22 mouse cellular contexts compared by ENCODE assay signal in the genomic region with DNA sequence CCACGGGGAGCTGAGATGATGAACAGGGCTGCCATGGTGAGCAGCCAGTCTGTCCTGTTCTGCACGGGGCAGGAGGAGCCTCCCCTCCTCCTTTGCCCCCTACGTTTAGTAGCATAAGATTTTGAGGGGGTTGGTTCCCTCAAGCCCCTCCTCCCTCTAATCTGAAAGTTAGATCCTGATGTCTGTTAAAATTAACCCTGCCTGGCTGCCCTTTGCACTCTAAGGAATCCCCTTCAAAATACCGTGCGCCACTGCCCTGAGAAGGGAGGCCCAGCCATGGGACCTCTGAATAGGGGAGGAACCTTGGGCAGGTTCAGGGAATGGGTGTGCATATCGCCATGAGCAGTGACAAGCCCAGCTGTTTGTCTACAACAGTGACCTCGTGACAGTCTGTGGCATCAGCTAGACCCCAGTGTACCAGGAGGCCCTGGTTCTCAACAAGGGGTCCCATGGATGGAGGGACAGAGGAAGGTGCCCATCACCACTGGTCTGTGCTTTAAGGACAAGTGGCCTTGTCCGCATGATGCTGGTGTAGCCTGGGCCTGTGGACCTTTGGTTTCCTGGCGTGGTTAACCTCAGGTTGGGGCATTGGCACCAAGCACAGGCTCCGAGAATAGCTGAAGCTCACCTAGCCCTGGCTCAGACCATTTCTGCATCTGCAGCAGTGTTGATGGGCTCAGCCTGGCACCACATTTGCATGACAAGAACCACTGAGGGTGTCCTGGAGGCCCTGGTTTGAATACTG. TPM values are rescaled to one million over a fixed set of nuclear protein-coding genes. Genes with fewer than 3 reads are reported as not detected.
DNase-seq lines count a peak whose midpoint lies in the region; ATAC-seq lines count a peak whose summit lies in the region.
"Had no signal": no experiment of that assay in that cellular context is flagged by ENCODE, and none has a peak within 500 bp of the region (broad histone marks: within the 10 kb centered on the region; RNA-seq: fewer than 3 reads in every experiment).

No protein-coding gene starts in this region.

- WGBS in midbrain, embryonic 13.5 days: 83% methylated on average over 10 of the region's 10 CpGs
- WGBS in midbrain, embryonic 15.5 days: 81% methylated on average over 10 of the region's 10 CpGs

- H3K9ac ChIP-seq in midbrain, embryonic 13.5 days (replicated peaks): no peak overlapping the region
- no peak overlapping the region for H3K9ac ChIP-seq in midbrain, embryonic 15.5 days
- H3K9ac ChIP-seq: embryonic facial prominence, embryonic 15.5 days; hindbrain, embryonic 14.5 days; limb, embryonic 12.5 days; liver, postnatal 0 days; stomach, embryonic 15.5 days had no signal

- H3K27me3 ChIP-seq in midbrain, embryonic 13.5 days: no peaks in the 10 kb centered on the region
- no peaks in the 10 kb centered on the region for H3K27me3 ChIP-seq in midbrain, embryonic 15.5 days (replicated peaks)
- H3K27me3 ChIP-seq: embryonic facial prominence, embryonic 15.5 days; limb, embryonic 12.5 days; stomach, embryonic 15.5 days had no signal

- peak overlapping the region; percentile 79; the same call in 1 of the 2 replicates for H3K4me2 ChIP-seq in midbrain, embryonic 13.5 days (replicated peaks)
- no peak overlapping the region for H3K4me2 ChIP-seq in midbrain, embryonic 15.5 days
- H3K4me2 ChIP-seq: heart, embryonic 11.5 days had no signal

- H3K27ac ChIP-seq in midbrain, embryonic 13.5 days: no peak overlapping the region
- H3K27ac ChIP-seq in midbrain, embryonic 15.5 days: no peak overlapping the region
- H3K27ac ChIP-seq: embryonic facial prominence, embryonic 15.5 days; forebrain, embryonic 10.5 days; hindbrain, embryonic 14.5 days; limb, embryonic 12.5 days; stomach, embryonic 15.5 days had no signal

- H3K36me3 ChIP-seq in midbrain, embryonic 13.5 days: peaks cover 28% of the 10 kb centered on the region
- H3K36me3 ChIP-seq in midbrain, embryonic 15.5 days (replicated peaks): no peaks in the 10 kb centered on the region

- H3K4me3 ChIP-seq in midbrain, embryonic 13.5 days (replicated peaks): no peak overlapping the region
- no peak overlapping the region for H3K4me3 ChIP-seq in midbrain, embryonic 15.5 days

- peak; percentile 31 for DNase-seq in cerebellum, adult 9-11 months
- no peak for DNase-seq in cerebellum, postnatal 14 days
- peak; percentile 70 for DNase-seq in kidney, adult 9 months
- peak; percentile 47 for DNase-seq in yolk sac, embryonic 10.5 days (ENCODE audit: low spot score)
- DNase-seq in right cerebral cortex, postnatal 25 days: no peak
- no peak for DNase-seq in layer of hippocampus, adult 9-10 months (ENCODE audit: low spot score)
- DNase-seq: gastrocnemius, postnatal 25 days; heart, postnatal 14 days; liver, postnatal 0 days; lung, postnatal 36 days; midbrain, embryonic 14.5 days; spleen, adult 18-20 months had no signal

- peaks cover 9% of the 10 kb centered on the region for H3K4me1 ChIP-seq in midbrain, embryonic 13.5 days (replicated peaks)
- H3K4me1 ChIP-seq in midbrain, embryonic 15.5 days: peaks cover 12% of the 10 kb centered on the region

- no peak for ATAC-seq in midbrain, embryonic 13.5 days
- ATAC-seq in midbrain, embryonic 15.5 days (replicated peaks): no peak
- ATAC-seq: intestine, embryonic 16.5 days; liver, postnatal 0 days had no signal

- H3K9me3 ChIP-seq in midbrain, embryonic 13.5 days: no peaks in the 10 kb centered on the region
- H3K9me3 ChIP-seq in midbrain, embryonic 15.5 days: no peaks in the 10 kb centered on the region
- H3K9me3 ChIP-seq: embryonic facial prominence, embryonic 15.5 days; forebrain, embryonic 10.5 days; limb, embryonic 12.5 days; stomach, embryonic 15.5 days had no signal

RNA-seq across cellular contexts. Expression of a gene that starts 1.9 kb away (rescaled TPM):
- polyA plus RNA-seq in midbrain, embryonic 13.5 days (2015; fragmentation: Nextera tagmentation; extraction: Ambion mirVana): 28.0 and 29.6 TPM in 2 replicates
- polyA plus RNA-seq in midbrain, embryonic 15.5 days (2015; fragmentation: Nextera tagmentation; extraction: Ambion mirVana): 30.3 and 32.6 TPM in 2 replicates

RNA-seq across cellular contexts. Expression of a gene that starts 10.0 kb away (rescaled TPM):
- polyA plus RNA-seq in midbrain, embryonic 13.5 days (2015; fragmentation: Nextera tagmentation; extraction: Ambion mirVana): 137 and 157 TPM in 2 replicates
- 160 TPM in 2 replicates for polyA plus RNA-seq in midbrain, embryonic 15.5 days (2015; fragmentation: Nextera tagmentation; extraction: Ambion mirVana)

RNA-seq across cellular contexts. Expression of a gene that starts 10.9 kb away (rescaled TPM):
- polyA plus RNA-seq in midbrain, embryonic 13.5 days (2015; fragmentation: Nextera tagmentation; extraction: Ambion mirVana): 0.31 and 0.42 TPM in 2 replicates
- polyA plus RNA-seq in midbrain, embryonic 15.5 days (2015; fragmentation: Nextera tagmentation; extraction: Ambion mirVana): 0.24 and 0.44 TPM in 2 replicates
- polyA plus RNA-seq: liver, postnatal 0 days had no signal

RNA-seq across cellular contexts. Expression of a gene that starts 17.2 kb away (rescaled TPM):
- polyA plus RNA-seq in midbrain, embryonic 13.5 days (2015; fragmentation: Nextera tagmentation; extraction: Ambion mirVana): 89.8 and 93.0 TPM in 2 replicates
- 92.6 and 93.7 TPM in 2 replicates for polyA plus RNA-seq in midbrain, embryonic 15.5 days (2015; fragmentation: Nextera tagmentation; extraction: Ambion mirVana)

RNA-seq across cellular contexts. Expression of a gene that starts 20.0 kb away (rescaled TPM):
- not detected in 2 replicates for polyA plus RNA-seq in midbrain, embryonic 13.5 days (2015; fragmentation: Nextera tagmentation; extraction: Ambion mirVana)
- 1.3 TPM in 1 of 2 replicates, not detected in the other for polyA plus RNA-seq in midbrain, embryonic 15.5 days (2015; fragmentation: Nextera tagmentation; extraction: Ambion mirVana)
- polyA plus RNA-seq: embryonic facial prominence, embryonic 15.5 days; hindbrain, embryonic 14.5 days; intestine, embryonic 16.5 days; limb, embryonic 12.5 days; liver, postnatal 0 days; midbrain, embryonic 14.5 days; stomach, embryonic 15.5 days; thymus, postnatal 0 days had no signal

Comparison
In these comparisons a context has a peak if more than half of its experiments do, and no peak if none do; other contexts are left out.
1. DNase-seq: peak in cerebellum, adult 9-11 months (single experiment), kidney, adult 9 months (single experiment) and yolk sac, embryonic 10.5 days (single experiment); none in cerebellum, postnatal 14 days (0 of 2), right cerebral cortex, postnatal 25 days (single experiment) and layer of hippocampus, adult 9-10 months (single experiment).